Mouse (Mus musculus) B cell, adult 2 months (primary cell): Measurements from ENCODE around the gene Cnksr3.

Experiments used
- DNase-seq, 2 experiments: peaks; one replicate each; pipeline ENCODE4 v3.0.0; 2022

Cnksr3 gene

DNA sequence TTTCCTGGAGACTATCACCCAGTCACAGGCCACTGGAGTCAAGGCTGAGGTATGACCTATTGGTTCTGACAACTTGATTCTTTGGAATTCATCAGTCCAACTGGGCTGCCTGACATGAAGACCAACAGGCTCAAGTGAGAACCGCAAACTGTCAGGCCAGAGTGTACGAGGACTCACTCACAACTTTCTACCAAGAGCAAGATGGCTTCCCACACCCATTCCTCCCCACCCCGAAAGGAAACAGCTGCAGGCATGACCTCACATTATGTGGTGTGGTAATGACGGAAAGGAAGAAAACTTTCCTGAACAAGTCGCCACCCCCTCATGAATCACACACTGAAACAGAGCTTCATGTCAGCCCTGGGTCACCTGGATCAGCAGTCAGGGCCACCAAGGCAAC is 66.4 kb downstream of the Cnksr3 start:
- DNase-seq = no peak

DNA sequence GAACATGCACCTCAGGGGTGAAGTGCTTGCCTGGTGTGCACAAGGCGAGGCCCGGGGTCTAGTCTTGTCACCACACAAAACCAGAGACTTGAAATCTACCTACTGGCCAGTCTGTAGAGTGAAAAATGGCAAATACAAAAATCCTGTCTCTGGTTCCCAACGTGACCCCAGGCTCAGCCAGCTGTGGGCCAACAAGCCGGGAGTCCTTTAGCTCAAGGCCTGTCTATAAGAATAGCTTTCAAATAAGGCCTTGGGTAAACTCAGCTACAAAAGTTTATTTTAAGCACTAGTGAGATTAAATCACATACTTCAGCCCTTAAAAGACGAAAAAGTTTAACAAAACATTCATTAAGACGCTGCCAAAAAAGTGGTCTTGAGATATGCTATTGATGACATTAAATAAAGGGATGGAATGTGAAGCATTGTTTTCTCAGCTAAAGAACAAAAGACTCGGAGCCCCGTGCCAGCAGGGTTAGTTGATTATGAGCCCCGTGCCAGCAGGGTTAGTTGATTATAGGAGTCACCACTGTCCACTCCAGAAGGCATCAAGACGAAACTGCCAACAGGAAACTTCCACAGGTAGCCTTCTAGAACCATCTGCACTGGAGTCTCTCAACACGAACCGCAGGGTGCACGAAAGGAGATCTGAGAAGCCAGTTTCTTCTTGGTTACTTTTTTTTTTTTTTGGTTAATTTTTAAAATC is 67.8 kb downstream of the Cnksr3 start:
- DNase-seq = no peak

DNA sequence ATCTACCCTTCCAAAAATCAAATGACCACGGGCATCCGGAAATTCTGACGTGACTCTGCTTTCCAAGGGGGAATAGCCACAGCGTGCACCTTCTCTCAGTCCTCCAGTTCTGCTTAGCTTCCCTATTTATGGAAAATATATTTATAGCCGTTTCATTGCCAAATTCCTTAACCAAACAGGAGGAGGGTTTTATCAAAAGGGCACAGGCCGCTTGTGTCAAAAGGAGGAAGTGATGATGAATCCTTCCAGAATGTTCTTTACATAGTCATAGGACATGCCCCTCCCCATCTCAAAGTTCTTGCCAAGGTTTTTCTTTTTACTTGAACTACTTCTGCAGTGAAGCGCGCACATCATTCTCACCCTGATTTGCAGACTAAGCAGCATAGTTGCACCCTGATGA is 69.8 kb downstream of the Cnksr3 start:
- DNase-seq = no peak

DNA sequence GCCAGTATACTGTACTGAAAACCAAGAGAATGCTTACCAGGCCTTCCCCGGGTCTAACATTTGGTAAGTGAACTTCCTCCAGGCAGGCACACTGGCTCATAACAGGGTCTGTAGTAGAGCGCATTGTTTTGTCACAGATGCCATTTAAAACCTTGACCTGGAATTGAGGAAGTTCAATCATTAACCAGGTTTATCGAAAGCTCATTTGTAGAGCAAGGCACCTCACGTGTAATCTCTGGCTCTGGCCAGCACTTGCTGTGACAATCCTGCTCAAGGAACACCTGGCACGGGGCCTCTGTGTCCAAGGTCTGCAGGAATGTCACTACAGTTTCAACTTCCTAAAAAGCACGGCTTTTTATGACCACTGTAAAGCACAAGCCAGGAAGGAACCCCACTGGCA is 71.8 kb downstream of the Cnksr3 start:
- no peak for DNase-seq

DNA sequence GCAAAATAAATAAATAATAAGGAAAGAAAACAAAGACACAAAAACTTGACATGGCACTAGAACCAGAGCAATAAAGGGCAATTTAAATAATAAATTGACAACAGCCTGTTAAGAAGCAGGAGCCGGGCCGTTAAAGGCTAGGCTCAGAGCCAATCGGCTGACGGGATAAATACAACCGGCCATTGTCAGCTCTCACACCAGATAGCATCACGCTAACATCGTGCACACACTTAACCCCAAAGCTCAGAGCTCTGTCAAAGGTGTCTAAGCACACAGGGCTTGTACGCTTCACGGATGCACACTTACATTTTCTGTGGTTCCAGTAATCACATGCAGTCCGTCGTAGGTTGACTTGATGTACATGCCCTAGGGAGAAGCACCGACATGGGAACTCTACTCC is 74.0 kb downstream of the Cnksr3 start:
- DNase-seq = no peak

DNA sequence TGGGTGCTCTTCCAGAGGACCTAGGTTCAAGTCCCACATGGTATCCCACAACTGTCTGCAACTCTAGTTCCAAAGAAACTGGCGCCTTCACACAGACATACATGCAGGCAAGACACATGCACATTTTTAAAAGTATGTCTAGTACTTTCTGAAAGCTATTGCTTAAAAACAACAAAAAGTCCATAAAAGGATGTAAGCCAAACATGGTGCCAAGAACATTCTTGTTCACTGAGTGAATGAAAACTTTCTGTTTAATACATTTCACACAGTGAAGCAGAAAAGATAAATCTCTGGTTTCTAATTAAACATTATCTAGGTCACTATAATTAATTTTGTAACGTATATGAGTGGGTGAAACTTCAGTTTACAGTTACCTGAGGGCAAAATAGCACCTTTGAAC is 76.3 kb downstream of the Cnksr3 start:
- DNase-seq = no peak

DNA sequence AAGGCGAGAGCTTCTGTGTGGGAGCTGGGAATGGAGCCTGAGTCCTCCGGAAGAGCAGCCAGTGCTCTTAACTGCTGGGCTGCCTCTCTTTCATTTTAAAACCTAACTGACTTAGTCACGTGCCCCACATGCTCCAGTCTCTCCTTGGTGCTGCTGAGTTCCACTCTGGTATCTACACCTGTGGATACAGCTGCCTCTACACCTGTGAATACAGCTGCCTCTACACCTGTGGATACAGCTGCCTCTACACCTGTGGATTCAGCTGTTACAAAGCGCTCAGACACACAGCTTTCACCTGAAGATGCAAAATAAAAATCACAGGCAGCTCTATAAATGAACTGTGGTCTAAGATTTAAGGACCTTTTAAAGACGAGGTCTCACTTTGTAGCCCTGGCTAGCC is 79.0 kb downstream of the Cnksr3 start:
- no peak for DNase-seq

DNA sequence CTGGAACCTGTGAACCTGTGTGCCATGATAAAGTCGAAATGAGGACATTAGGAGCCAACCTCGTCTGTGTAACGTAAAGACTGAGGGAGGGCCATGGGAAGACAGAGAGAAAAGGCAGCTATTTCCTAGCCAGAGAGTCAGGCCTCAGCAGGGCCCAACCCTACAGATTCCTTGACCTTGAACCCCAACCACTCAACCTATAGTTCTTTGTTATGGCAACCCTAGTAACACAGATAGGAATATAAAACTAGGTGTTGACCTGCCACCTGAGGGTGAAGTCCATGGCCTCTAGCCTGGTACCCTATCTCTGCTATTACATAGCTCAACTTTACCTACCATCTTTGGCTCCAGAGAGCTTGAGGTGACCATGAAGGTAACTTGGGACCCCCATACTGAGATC is 80.6 kb downstream of the Cnksr3 start:
- no peak for DNase-seq

DNA sequence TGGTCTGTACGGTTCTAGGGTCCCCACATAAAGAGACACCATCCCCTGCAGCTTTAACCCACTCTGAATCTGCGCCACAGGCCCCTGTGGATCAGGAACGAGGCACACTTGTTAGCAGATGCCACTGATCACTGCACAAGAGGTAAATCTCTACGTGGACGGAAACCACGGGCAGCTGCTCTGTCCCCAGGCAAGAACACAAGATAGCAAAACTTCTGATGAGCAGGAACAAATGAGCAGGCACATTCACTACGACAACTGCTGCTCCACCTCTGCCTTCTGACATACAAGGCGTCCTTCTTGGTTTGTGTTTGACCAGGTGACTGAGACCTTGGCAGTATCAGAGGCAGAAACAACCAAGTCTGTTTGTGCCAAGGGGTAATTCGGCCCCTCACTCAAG is 84.2 kb downstream of the Cnksr3 start:
- DNase-seq = no peak

DNA sequence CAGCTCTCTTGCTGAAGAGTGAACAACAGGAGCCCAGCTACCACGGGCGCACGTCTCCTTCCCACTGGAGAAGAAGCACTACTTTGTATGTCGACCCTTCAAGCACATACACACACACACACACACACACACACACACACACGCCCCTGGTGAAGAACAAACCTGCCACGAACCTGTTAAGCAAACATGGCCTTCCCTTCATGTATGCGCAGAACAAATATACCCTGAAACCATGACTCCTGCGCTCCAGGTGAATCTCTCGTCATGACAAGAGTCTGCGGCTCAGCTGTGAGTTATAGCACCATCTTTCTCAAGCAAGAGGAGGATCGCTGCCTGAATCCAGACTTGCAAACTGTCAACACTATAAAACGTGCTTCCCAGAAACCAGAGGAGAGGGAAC is 85.2 kb downstream of the Cnksr3 start:
- no peak for DNase-seq

DNA sequence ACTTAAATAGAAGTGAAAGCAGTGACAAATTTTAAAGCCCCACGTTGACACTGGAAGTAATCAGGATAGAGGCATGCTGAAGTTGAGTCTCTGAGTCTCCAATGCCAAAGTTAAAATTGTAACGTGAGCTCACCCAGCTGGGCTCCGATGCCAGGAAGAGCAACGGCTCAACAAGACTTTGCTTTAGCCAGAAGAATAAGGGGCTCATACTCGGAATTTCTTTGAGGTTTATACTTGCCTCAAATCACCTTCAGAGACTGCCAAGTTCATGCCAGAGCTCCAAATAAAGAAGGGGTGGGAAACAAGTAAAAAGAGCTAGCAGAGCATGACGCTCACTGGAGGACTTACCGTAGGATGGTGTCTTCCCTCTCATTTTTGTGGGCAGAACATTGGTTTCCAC is 85.8 kb downstream of the Cnksr3 start:
- no peak for DNase-seq

DNA sequence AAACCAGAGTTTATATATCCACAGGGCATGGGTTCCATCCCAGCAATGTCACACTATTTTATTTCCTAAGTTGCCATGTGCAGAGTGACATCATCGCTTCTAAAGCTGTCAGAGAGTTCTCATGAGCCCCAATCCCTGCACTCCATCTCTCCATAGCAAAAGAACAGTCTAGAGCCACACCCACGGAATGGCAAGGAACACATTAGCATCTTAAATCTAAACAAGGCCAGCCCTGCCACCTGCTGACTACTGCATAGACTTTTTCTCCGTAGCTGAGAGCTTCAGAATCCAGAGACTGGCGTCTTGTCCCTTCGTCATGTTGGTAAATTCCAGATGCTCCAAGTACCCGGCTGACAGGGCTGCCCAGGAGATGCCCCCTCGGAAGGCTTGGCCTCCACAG is 87.0 kb downstream of the Cnksr3 start:
- DNase-seq = no peak

DNA sequence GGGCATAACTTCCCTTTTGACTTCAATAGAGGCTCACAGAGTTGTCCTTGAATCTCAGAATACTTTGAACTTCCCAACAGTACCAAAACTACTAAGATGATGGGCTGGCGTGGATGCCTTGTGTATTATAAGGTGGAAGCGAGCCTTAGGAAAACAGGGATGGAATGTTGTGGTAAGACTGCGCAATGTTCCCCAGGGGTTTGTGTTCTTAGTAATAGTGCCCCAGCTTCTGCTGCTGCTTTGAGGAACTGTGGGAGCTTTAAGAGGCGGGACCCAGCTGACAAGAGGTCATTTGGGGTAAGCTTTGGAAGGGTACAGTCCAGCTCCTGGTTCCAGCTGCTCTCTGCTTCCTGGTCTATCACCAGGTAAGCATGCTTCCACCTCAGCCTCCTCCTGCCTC is 89.7 kb downstream of the Cnksr3 start:
- DNase-seq = no peak

DNA sequence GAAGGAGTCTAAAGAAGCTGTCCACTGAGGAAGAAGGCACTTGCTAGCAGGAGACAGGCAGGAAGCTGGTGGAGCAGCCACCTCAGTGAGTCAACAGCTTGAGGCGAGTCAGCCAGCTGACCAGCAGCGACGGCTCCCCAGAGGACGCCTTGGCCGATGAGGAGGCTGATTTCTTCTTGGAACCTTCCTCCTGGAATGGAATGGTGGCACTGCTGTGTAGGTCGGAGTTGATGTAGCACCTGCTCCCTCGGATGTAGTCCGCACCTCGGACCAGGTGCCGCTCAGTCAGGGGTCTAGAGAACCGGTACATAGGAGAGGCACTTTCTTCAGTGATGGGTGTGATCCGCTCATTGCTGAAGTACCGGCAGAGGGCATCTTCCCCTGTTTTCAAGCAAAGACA is 91.8 kb downstream of the Cnksr3 start:
- no peak for DNase-seq

DNA sequence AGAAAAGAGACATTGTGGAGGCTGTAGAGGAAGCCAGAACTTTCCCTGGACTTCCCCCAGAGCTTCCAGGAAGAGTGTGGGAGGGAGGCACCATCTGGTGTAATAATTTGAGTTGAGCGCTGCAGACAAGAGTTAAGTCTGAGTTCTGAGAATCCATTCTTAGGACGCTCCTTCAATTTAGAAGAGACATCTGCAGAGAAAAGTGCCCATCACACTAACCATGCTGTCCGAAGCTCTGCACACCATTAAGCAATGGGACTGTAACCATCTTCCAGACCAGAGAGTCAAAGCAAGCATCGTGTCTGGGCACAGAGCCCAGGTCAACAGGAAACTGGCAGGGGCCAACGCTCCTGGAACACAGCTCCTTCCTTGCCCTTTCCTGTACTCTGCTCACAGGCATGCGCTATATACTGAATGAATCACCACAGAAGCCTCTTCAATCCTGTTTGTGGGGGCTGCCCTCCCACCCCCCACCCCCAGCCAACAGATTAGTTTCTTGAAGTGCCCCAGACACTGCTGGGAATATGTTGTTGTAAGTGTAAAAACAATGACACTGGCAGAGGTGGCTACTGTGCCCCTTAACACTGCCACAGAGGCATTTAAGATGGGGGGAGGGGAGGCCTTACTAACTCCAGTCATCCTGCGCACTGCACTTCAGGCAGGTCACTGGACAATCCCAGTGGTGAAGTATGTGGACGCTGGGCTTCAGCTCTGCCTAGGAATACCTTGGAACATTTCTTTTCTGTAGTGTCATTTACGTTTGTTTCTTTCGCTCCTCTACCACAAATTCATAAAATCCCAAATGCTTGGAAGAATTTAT is 93.6 kb downstream of the Cnksr3 start:
- no peak for DNase-seq

DNA sequence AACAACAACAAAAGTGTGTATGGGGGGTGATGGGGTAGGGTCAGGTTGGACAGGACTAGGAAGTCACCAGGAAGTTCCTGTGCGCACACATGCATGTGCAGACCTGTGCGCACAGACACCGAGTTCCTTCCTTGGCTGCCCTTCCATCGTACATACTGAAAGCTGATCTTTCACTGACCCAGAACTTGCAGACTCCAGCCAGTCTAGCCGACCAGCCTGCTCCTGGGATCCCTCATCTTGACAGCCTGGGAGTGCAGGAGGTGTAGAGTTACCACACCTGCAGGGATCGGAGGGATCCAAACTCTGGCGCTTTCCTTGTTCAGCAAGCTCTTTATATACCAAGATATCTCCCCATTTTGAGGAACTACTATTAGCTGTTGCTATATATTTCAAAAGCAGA is 94.3 kb downstream of the Cnksr3 start:
- no peak for DNase-seq

DNA sequence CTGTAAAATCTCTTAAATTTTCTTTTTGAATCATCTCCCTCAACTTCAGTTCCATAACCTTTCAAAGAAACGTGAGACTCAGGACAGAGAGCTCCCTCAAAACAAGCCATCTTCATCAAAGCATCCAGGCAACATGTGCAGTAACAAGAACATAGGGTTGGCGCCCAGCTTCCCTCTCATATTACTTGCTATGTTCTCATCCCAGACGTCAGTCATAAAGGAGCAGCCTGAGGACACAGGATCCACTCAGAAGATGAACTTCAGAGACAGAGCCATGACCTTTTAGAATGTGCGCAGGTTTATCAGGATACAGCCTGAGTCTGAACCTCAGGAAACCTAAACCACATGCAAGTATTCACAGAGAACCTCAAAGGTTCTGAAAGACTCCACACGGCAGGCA is 97.2 kb downstream of the Cnksr3 start:
- no peak for DNase-seq

DNA sequence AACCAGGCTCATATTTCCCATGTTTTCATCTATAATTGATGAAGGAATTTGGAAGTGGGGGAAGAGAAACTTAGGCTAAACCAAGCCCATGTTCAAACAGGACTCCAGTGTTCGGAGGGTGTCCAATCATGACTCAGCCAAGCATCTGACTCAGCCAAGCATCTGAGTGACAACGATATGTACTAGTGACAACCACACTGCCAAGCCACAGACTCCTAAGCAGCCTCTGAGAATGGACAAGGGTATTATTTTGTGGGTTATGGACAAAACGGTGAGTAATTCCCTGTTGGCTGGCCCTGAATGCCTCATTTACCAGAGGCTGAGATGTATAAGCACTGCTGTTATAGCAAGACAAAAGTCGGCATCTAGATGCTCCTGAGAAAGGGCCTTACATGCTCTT is 98.3 kb downstream of the Cnksr3 start:
- no peak for DNase-seq

DNA sequence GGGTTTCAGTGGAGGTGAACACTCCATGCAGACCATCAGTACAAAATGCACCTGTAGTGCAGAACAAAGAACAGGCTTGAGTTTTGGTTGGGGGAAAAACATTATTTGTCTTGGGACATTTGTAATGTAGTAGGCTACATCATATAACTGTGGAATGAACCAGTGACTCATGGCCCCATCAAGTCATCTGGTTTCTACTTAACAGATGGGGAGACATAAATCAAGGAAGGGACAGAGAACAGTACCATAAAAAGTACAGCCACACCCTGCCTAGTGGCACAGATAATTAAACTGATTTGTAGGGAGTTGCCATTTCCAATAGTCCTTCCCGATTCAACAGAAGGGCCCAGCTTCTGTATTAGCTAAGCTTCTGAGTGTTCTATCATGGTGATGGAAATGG is 98.9 kb downstream of the Cnksr3 start:
- DNase-seq = no peak

DNA sequence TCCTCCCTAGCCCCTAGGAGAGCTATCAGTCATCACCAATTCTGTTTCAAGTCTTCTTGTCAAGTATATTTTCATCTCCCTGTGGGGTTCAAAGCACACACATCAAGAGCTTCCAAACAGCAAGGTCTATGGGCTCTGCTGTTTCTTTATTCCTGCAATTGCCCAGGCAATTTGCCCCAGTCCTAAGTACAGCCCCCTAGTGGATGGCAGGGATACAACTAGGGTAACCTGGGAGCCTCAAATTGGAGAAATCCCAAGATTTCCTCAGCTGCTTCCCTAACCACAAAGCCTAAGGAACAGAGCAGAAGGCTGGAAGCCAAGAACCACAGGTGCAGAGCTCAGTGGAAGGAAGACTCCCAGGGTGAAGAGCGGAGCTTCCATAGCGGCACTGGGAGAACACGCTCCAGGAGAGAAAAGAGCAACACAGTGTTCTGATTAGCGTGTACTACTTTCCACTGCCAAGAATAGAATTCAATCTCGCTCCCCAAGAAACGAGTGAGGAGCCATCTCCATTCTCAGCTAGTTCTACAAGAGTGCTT is 100.5 kb downstream of the Cnksr3 start:
- no peak for DNase-seq

DNA sequence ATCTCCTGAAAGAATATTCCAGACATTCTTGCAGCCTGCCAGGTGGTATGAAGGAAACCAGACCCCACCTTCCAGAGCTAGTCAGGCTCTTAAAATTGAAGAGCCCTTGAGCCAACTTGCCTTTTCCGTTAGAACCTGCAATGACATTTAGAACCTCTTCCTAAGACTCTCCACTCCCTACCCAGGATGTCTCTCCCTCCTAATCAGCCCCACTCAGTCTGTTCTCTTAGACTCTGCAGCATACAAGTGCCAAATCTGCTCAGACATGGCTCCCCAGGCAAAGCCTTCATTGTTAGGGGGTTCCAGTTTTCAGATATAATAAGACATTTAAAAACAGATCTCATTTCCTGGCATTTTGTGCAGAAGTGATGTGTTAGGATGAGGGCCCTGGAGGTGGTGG is 108.2 kb downstream of the Cnksr3 start:
- DNase-seq = no peak

DNA sequence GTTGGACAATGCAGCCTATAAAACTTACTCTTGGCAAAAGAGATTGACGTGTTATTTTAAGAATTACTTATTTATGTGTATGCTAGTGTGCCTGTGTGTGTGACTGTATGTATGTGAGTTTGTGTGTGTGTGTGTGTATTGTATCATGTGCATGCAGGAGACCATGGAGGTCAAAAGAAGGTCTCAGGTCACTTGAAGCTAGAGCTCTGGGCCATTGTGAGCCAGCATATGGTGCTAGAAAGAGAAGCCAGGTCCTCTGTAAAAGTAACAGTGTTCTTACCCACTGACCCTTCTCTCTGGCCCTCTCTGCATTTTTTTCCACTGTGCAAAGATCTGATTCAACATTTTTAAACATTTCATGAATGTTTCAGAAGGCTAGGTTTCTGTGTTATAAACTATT is 134.1 kb downstream of the Cnksr3 start:
- no peak for DNase-seq

DNA sequence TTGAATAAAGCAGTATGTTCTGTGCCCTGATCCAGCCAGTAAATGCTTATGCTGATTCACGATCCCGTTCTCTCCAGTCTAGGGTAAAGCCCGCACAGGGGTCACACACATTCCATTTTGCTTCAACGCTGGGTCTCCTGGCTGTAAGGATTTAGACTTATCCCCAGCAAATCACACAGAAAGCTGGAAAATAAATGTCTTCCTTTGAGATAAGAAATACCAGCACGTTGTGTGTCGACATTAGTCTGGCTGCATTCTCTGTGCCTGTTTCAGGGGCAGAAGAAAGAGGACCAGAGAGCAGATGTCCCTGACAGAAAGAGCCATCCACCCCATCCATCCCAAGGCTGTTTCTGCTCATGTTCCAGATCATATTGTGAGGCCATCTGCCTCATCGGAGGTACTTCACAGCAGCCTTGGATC is 134.6 kb downstream of the Cnksr3 start:
- no peak for DNase-seq

DNA sequence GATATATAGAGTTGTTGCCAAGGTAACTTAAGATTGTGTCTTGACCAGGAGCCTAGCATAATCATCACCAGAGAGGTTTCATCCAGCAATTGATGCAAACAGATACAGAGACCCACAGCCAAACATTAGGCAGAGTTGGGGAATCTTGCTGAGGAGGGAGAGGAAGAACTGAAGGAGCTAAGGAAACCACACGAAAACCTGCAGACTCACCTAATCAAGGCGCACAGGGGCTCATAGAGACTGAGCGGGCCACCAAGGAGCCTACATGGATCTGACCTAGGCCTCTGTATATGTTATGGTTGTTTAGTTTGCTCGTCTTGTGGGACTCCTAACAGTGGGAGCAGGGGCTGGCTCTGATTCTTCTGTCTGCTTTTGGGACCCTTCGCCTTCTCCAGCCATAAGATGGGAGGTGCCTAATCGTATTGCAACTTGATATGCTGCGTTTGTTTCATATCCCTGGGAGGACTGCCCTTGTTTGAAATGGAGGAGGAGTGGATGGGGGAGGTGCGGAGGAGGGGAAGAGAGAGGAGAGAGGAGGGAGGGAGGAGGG is 135.3 kb downstream of the Cnksr3 start:
- no peak for DNase-seq
